Mouse (Mus musculus) gastrocnemius, adult 2 months (tissue): ENCODE measurements around the gene Rap1gap. TPM values are rescaled to one million over a fixed set of nuclear protein-coding genes. Genes with fewer than 3 reads are reported as not detected.
A peak's percentile ranks its signal among the peaks of the same experiment; 100 is the strongest.

Source experiments
- DNase-seq: peaks from one replicate; pipeline ENCODE4 v3.0.0; 2022
- H3K27ac ChIP-seq: fragments of 200-600 bp; 2 replicates; pipeline ENCODE4 v1.8.1; 2022; ENCODE audit warnings: mild to moderate bottlenecking
- H3K4me3 ChIP-seq: fragments of 200-600 bp; 2 replicates; pipeline ENCODE4 v1.8.1; 2022; ENCODE audit warnings: mild to moderate bottlenecking, moderate library complexity
- CTCF ChIP-seq: fragments of 200-600 bp; IDR thresholded peaks from 2 replicates; pipeline ENCODE4 v1.8.1; 2022; ENCODE audit warnings: antibody characterized with exemption, mild to moderate bottlenecking, moderate library complexity
- intact Hi-C: fragments of 180-260 bp; cut with DNase I; formaldehyde crosslinking; loops from one replicate; pipeline ENCODE4 v1.15.1; 2025
- total RNA-seq, 2 experiments: library from RNA; stranded (reverse); gene quantifications; 2 replicates each; pipeline ENCODE4 v1.2.3; 2021

Gene Rap1gap
- total RNA-seq, 2 experiments from 2014 or later = 4.4 to 8.6 TPM

- TF ChIP-seq CTCF = no peak
Observed at GRCm38 (mm10) chr4:137666283-137666957, 1.9 kb downstream of the Rap1gap start.

GRCm38 (mm10) chr4:137666958-137667345, 2.4 kb downstream of the Rap1gap start:
- no peak overlapping the region for H3K27ac ChIP-seq
- no peak overlapping the region for H3K4me3 ChIP-seq
- no peak for TF ChIP-seq CTCF
- no peak for DNase-seq
- intact Hi-C loops = no loop called here

More at GRCm38 (mm10) chr4:137666283-137666957, 1.9 kb downstream of the Rap1gap start:
- H3K27ac ChIP-seq = no peak overlapping the region
- DNase-seq = no peak
- no peak overlapping the region for H3K4me3 ChIP-seq
- intact Hi-C loops = no loop called here

GRCm38 (mm10) chr4:137667747-137668146, 3.2 kb downstream of the Rap1gap start:
- no peak overlapping the region for H3K27ac ChIP-seq
- no peak for TF ChIP-seq CTCF
- no peak for DNase-seq
- intact Hi-C loops = no loop called here
- no peak overlapping the region for H3K4me3 ChIP-seq

- no peak for TF ChIP-seq CTCF
- H3K4me3 ChIP-seq = no peak overlapping the region
- no peak for DNase-seq
- intact Hi-C loops = no loop called here
- H3K27ac ChIP-seq = no peak overlapping the region
Observed at GRCm38 (mm10) chr4:137671711-137672500, 7.4 kb downstream of the Rap1gap start.

- Histone ChIP-seq H3K4me3 (no peak overlapping the region), H3K27ac (no peak overlapping the region)
- intact Hi-C loops = no loop called here
- TF ChIP-seq CTCF = no peak
- DNase-seq = peak; percentile 20
Observed at GRCm38 (mm10) chr4:137675566-137675965, 11.0 kb downstream of the Rap1gap start.

GRCm38 (mm10) chr4:137676057-137676456, 11.5 kb downstream of the Rap1gap start:
- peak; percentile 98 for TF ChIP-seq CTCF
- DNase-seq = peak; percentile 76
- Histone ChIP-seq H3K4me3 (no peak overlapping the region), H3K27ac (no peak overlapping the region)
- intact Hi-C loops = loop anchor here (1.0 to 2.0 kb wide), 2 partner anchors 47 to 159 kb away; no protein-coding TSS in a partner anchor

- intact Hi-C loops = loop anchor here (1.0 to 2.0 kb wide), 2 partner anchors 46 to 158 kb away; no protein-coding TSS in a partner anchor
- Histone ChIP-seq H3K27ac (no peak overlapping the region), H3K4me3 (no peak overlapping the region)
- peak; percentile 15 for DNase-seq
- no peak for TF ChIP-seq CTCF
Observed at GRCm38 (mm10) chr4:137676700-137677484, 12.4 kb downstream of the Rap1gap start.

GRCm38 (mm10) chr4:137677906-137678305, 13.4 kb downstream of the Rap1gap start:
- no peak for TF ChIP-seq CTCF
- Histone ChIP-seq H3K4me3 (no peak overlapping the region), H3K27ac (no peak overlapping the region)
- intact Hi-C loops = loop anchor here (2.0 kb wide), 1 partner anchor 157 kb away; no protein-coding TSS in a partner anchor
- DNase-seq = peak; percentile 78

GRCm38 (mm10) chr4:137678568-137678967, 14.0 kb downstream of the Rap1gap start:
- DNase-seq = peak; percentile 11
- no peak for TF ChIP-seq CTCF
- no peak overlapping the region for H3K4me3 ChIP-seq
- H3K27ac ChIP-seq = no peak overlapping the region
- intact Hi-C loops = no loop called here

- no peak overlapping the region for H3K4me3 ChIP-seq
- DNase-seq = no peak
- H3K27ac ChIP-seq = no peak overlapping the region
- intact Hi-C loops = no loop called here
- no peak for TF ChIP-seq CTCF
Observed at GRCm38 (mm10) chr4:137679979-137680550, 15.5 kb downstream of the Rap1gap start.

- no peak overlapping the region for H3K4me3 ChIP-seq
- no peak overlapping the region for H3K27ac ChIP-seq
- intact Hi-C loops = no loop called here
- TF ChIP-seq CTCF = no peak
- DNase-seq = no peak
Observed at GRCm38 (mm10) chr4:137680721-137681120, 16.2 kb downstream of the Rap1gap start.

- intact Hi-C loops = no loop called here
- H3K27ac ChIP-seq = no peak overlapping the region
- peak overlapping the region; percentile 65 for H3K4me3 ChIP-seq
- peak; percentile 46 for DNase-seq
- TF ChIP-seq CTCF = no peak
Observed at GRCm38 (mm10) chr4:137681408-137682104, 17.0 kb downstream of the Rap1gap start.
